ENCODE assay signal across 18 mouse cellular contexts in genomic region chr5:118316310-118317017, GRCm38 (mm10).
DNase-seq lines count a peak whose midpoint lies in the region; ATAC-seq lines count a peak whose summit lies in the region.
"Had no signal": no experiment of that assay in that cellular context is flagged by ENCODE, and none has a peak within 500 bp of the region (broad histone marks: within the 10 kb centered on the region; RNA-seq: fewer than 3 reads in every experiment).

No protein-coding gene starts in this region.

- H3K9me3 ChIP-seq in heart, embryonic 16.5 days (replicated peaks; ENCODE audit: control insufficient read depth, low read length) = no peaks in the 10 kb centered on the region
- no peaks in the 10 kb centered on the region for H3K9me3 ChIP-seq in limb, embryonic 11.5 days (ENCODE audit: control insufficient read depth, low read length)
- H3K9me3 ChIP-seq: megakaryocyte, embryonic 14.5 days had no signal

- H3K27ac ChIP-seq in heart, embryonic 16.5 days (ENCODE audit: low read length) = no peak overlapping the region
- H3K27ac ChIP-seq in limb, embryonic 11.5 days (replicated peaks; ENCODE audit: low read depth, low read length) = peak overlapping the region; percentile 80
- H3K27ac ChIP-seq: hindbrain, embryonic 14.5 days had no signal

- H3K4me2 ChIP-seq in heart, embryonic 16.5 days (ENCODE audit: low read depth, low read length) = no peak overlapping the region
- H3K4me2 ChIP-seq in limb, embryonic 11.5 days (ENCODE audit: low read depth, severe bottlenecking) = no peak overlapping the region
- H3K4me2 ChIP-seq: hindbrain, embryonic 14.5 days; lung, embryonic 14.5 days had no signal

- H3K36me3 ChIP-seq in heart, embryonic 16.5 days (ENCODE audit: control insufficient read depth, insufficient read depth) = no peaks in the 10 kb centered on the region
- H3K36me3 ChIP-seq in limb, embryonic 11.5 days (ENCODE audit: control insufficient read depth, insufficient read depth, low read length) = no peaks in the 10 kb centered on the region

- H3K4me1 ChIP-seq in heart, embryonic 16.5 days (ENCODE audit: control insufficient read depth, insufficient read depth, low read length) = peaks cover 7% of the 10 kb centered on the region
- H3K4me1 ChIP-seq in limb, embryonic 11.5 days (ENCODE audit: control insufficient read depth, insufficient read depth, low read length) = peaks cover 11% of the 10 kb centered on the region; the same call in 1 of the 2 replicates

- WGBS in heart, embryonic 16.5 days = 33% methylated on average over 10 of the region's 10 CpGs
- WGBS in limb, embryonic 11.5 days = 28% methylated on average over 10 of the region's 10 CpGs

- H3K27me3 ChIP-seq in heart, embryonic 16.5 days (ENCODE audit: control insufficient read depth, insufficient read depth, low read length) = peaks cover 14% of the 10 kb centered on the region
- H3K27me3 ChIP-seq in limb, embryonic 11.5 days (ENCODE audit: control insufficient read depth, insufficient read depth, low read length) = 0 out of 2 replicates have a peak, but pooled peaks cover 3% of the 10 kb centered on the region

- DNase-seq in heart, adult 18-20 months = no peak
- peak; percentile 44 for DNase-seq in Muller cell, postnatal 12 days (ENCODE audit: inconsistent ontology term)
- DNase-seq in adipocyte (ENCODE audit: low spot score) = peak; percentile 53
- peak; percentile 52 for DNase-seq in limb, embryonic 11.5 days (ENCODE audit: low spot score)
- DNase-seq in right cerebral cortex, postnatal 4 days = no peak
- DNase-seq in right cerebral cortex, postnatal 25 days = no peak
- DNase-seq: adrenal gland, adult 8-10 months; cerebellum, adult 8-10 months; forebrain, postnatal 0 days; gastrocnemius, postnatal 25 days; kidney, adult 18-20 months; kidney, postnatal 4 days; layer of hippocampus, postnatal 36 days; liver; lung, embryonic 14.5 days had no signal

- 0 out of 2 replicates have a peak, but pooled peaks have one; percentile 18 for ATAC-seq in heart, embryonic 16.5 days (replicated peaks; ENCODE audit: extremely low read depth, insufficient read depth, low FRiP score)
- peak; percentile 41 for ATAC-seq in limb, embryonic 11.5 days (ENCODE audit: insufficient number of reproducible peaks, low FRiP score, low TSS enrichment, low read depth)
- ATAC-seq: forebrain, postnatal 0 days had no signal

- no peak overlapping the region for H3K4me3 ChIP-seq in heart, embryonic 16.5 days (ENCODE audit: low read length)
- H3K4me3 ChIP-seq in limb, embryonic 11.5 days (ENCODE audit: low read depth, low read length) = no peak overlapping the region
- H3K4me3 ChIP-seq: megakaryocyte, embryonic 14.5 days had no signal

- no peak overlapping the region for H3K9ac ChIP-seq in heart, embryonic 16.5 days (ENCODE audit: low read length)
- no peak overlapping the region for H3K9ac ChIP-seq in limb, embryonic 11.5 days (ENCODE audit: low read length)
- H3K9ac ChIP-seq: forebrain, postnatal 0 days; hindbrain, embryonic 14.5 days; lung, embryonic 14.5 days had no signal

Comparison
In these comparisons a context has a peak if more than half of its experiments do, and no peak if none do; other contexts are left out.
1. DNase-seq: peak in Muller cell, postnatal 12 days (single experiment), adipocyte (single experiment) and limb, embryonic 11.5 days (single experiment); none in heart, adult 18-20 months (0 of 2), right cerebral cortex, postnatal 4 days (single experiment) and right cerebral cortex, postnatal 25 days (single experiment).